Mouse (Mus musculus): ENCODE measurements around the gene Clmn.

Clmn gene

GRCm38 (mm10) chr12:104810923-104811443 is 53.9 kb downstream of the Clmn start:
- no peak for DNase-seq

- DNase-seq = no peak
Measured at GRCm38 (mm10) chr12:104808421-104809067, 56.3 kb downstream of the Clmn start.

- no peak for DNase-seq
Measured at GRCm38 (mm10) chr12:104806680-104807375, 58.0 kb downstream of the Clmn start.

- no peak for DNase-seq
Measured at GRCm38 (mm10) chr12:104801494-104802260, 63.2 kb downstream of the Clmn start.

GRCm38 (mm10) chr12:104799365-104799764 is 65.5 kb downstream of the Clmn start:
- no peak for DNase-seq

GRCm38 (mm10) chr12:104797905-104798304 is 67.0 kb downstream of the Clmn start:
- DNase-seq = no peak

- DNase-seq = no peak
Measured at GRCm38 (mm10) chr12:104796635-104797378, 68.1 kb downstream of the Clmn start.

- no peak for DNase-seq
Measured at GRCm38 (mm10) chr12:104794957-104795356, 69.9 kb downstream of the Clmn start.

- DNase-seq = no peak
Measured at GRCm38 (mm10) chr12:104793486-104793885, 71.4 kb downstream of the Clmn start.

- no peak for DNase-seq
Measured at GRCm38 (mm10) chr12:104777603-104778002, 87.3 kb downstream of the Clmn start.

- no peak for DNase-seq
Measured at GRCm38 (mm10) chr12:104771941-104772340, 92.9 kb downstream of the Clmn start.

GRCm38 (mm10) chr12:104769201-104769785 is 95.6 kb downstream of the Clmn start:
- DNase-seq = no peak

- no peak for DNase-seq
Measured at GRCm38 (mm10) chr12:104767183-104767582, 97.7 kb downstream of the Clmn start.

- no peak for DNase-seq
Measured at GRCm38 (mm10) chr12:104765761-104766160, 99.1 kb downstream of the Clmn start.

- no peak for DNase-seq
Measured at GRCm38 (mm10) chr12:104765116-104765515, 99.8 kb downstream of the Clmn start.

GRCm38 (mm10) chr12:104763918-104764317 is 101.0 kb downstream of the Clmn start:
- no peak for DNase-seq

GRCm38 (mm10) chr12:104761411-104761810 is 103.5 kb downstream of the Clmn start:
- no peak for DNase-seq

- no peak for DNase-seq
Measured at GRCm38 (mm10) chr12:104758066-104758465, 106.8 kb downstream of the Clmn start.

GRCm38 (mm10) chr12:104753686-104754085 is 111.2 kb downstream of the Clmn start:
- DNase-seq = no peak

GRCm38 (mm10) chr12:104751814-104752765 is 112.8 kb downstream of the Clmn start, which contains the start of gene Dicer1:
Dicer1 (minus strand) TSS chr12:104751952.
- peak; percentile 100 for DNase-seq

GRCm38 (mm10) chr12:104751331-104751813 is 113.5 kb downstream of the Clmn start:
- peak; percentile 38 for DNase-seq

Measured in right cerebral cortex, postnatal 4 days (tissue).